Mouse (Mus musculus) spleen, postnatal 14 days (tissue): ENCODE results near the gene Stra8.

Experiments used
- DNase-seq, 2 experiments: peaks; one replicate each; pipeline ENCODE4 v3.0.0; 2021 to 2022; ENCODE audit warnings: low spot score in 2 of 2

Gene Stra8

GRCm38 (mm10) chr6:34942446-34942845 is 22.5 kb downstream of the Stra8 start:
- DNase-seq = no peak

GRCm38 (mm10) chr6:34943499-34943898 is 23.5 kb downstream of the Stra8 start:
- DNase-seq = no peak

- DNase-seq = no peak
These were observed 26.6 kb downstream of the Stra8 start for GRCm38 (mm10) chr6:34946486-34947079.

- no peak for DNase-seq
These were observed 28.5 kb downstream of the Stra8 start for GRCm38 (mm10) chr6:34948461-34948860.

- DNase-seq = no peak
These were observed 31.6 kb downstream of the Stra8 start for GRCm38 (mm10) chr6:34951518-34951917.

GRCm38 (mm10) chr6:34951956-34952667 is 32.1 kb downstream of the Stra8 start:
- no peak for DNase-seq

GRCm38 (mm10) chr6:34954926-34955861 is 35.2 kb downstream of the Stra8 start:
- no peak for DNase-seq

GRCm38 (mm10) chr6:34955862-34956241 is 35.9 kb downstream of the Stra8 start:
- DNase-seq = no peak

- DNase-seq = no peak
These were observed 39.2 kb downstream of the Stra8 start for GRCm38 (mm10) chr6:34959131-34959530.

GRCm38 (mm10) chr6:34964550-34964949 is 44.6 kb downstream of the Stra8 start:
- no peak for DNase-seq

- DNase-seq = no peak
These were observed 46.0 kb downstream of the Stra8 start for GRCm38 (mm10) chr6:34965819-34966539.

GRCm38 (mm10) chr6:34971181-34971580 is 51.2 kb downstream of the Stra8 start:
- no peak for DNase-seq

GRCm38 (mm10) chr6:34979291-34979690 is 59.3 kb downstream of the Stra8 start:
- DNase-seq = no peak

GRCm38 (mm10) chr6:34980661-34981060 is 60.7 kb downstream of the Stra8 start:
- DNase-seq = no peak

GRCm38 (mm10) chr6:34987085-34987645 is 67.2 kb downstream of the Stra8 start:
- no peak for DNase-seq

GRCm38 (mm10) chr6:34988081-34988761 is 68.3 kb downstream of the Stra8 start, which contains the start of gene Slc23a4:
Gene Slc23a4 (minus strand): TSS chr6:34988404.
- DNase-seq = no peak
